Mouse (Mus musculus): ENCODE results near the gene Tspan31.
A peak's percentile ranks its signal among the peaks of the same experiment; 100 is the strongest.

DNA sequence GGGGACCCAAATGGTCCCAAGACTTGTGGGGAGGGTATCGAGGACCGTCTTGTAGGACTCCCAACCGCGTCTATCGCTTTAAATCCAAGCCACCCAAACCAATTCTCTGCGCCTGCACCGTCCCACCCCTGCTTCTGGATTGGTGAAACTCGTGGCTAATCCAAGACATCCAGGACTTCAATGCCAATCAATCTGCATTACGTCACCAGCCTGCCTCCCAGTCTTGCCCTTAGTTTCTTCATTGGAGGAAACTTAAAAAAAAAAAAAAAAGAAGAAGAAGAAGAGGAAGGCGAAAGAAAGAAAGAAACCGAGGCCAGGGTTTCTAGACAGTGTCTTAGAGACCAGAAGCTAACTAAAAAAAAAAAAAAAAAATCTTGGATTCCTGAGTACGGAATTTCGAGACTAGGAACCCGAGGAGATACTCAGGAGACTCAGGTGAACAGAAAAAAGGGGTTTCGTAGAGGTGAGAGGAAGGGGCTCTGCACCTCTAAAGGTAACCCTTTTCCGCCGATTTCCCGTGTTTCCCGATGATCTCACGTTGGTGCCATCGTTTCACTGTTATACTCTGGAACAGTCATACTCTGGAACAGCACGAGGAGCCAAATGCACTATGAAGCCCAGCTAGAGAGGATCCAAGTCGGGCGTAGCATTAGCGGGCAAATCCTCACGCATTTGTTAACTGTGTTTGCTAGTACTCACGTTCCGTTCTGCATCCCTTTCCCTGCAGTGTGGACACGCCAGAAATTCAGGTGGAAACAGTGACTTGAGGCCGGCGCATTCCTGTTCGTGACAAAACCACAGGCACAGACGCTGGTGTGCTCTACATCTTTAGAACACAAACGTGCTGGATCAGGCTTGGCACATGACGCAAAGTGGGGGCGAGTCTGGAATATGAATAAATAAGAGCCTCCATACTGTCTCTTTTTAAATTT, at the start of gene Tspan31:
- TF ChIP-seq POLR2A (IDR thresholded peaks at IDR 0.05; ENCODE audit: borderline replicate concordance, low read depth, low read length) (0 out of 2 replicates have a peak, but pooled peaks have one; percentile 75), CTCF (IDR thresholded peaks at IDR 0.05; ENCODE audit: low read depth, low read length) (no peak)

Measured in bone marrow macrophage, adult 2 months (primary cell).